Mouse (Mus musculus): Measurements from ENCODE around the gene Cacna2d3.
A peak's percentile ranks its signal among the peaks of the same experiment; 100 is the strongest.

Gene Cacna2d3

GRCm38 (mm10) chr14:29721488-29722385 is at the start of gene Cacna2d3:
Gene Cacna2d3, minus strand, starts transcription at chr14:29721864.
- peak; percentile 16 for DNase-seq

GRCm38 (mm10) chr14:29769486-29769885 is 47.8 kb upstream of the Cacna2d3 start:
- DNase-seq: no peak

DNA sequence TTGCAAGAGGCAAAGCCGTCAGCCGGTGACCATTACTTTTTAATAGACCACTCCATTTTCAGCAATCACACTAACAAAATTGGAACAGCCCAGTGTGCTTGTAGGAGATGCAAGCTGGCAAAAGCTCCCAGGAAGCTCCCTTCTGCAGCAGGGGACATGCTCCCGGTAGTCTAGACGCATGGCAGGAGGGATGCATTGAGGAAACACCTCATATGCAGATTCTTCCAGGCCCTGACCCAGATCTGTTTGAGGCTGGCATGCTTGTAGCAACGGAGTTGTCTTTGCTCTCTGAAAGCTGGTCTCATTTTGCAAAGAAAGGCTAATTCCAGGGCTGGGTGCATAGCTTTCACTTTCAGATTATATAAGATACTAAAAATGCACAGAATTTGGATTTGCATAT is 31.2 kb upstream of the Cacna2d3 start:
- no peak for DNase-seq

- DNase-seq: no peak
These were observed 17.1 kb upstream of the Cacna2d3 start for GRCm38 (mm10) chr14:29738751-29739150.

- no peak for DNase-seq
These were observed 8.6 kb upstream of the Cacna2d3 start for GRCm38 (mm10) chr14:29730256-29730655.

DNA sequence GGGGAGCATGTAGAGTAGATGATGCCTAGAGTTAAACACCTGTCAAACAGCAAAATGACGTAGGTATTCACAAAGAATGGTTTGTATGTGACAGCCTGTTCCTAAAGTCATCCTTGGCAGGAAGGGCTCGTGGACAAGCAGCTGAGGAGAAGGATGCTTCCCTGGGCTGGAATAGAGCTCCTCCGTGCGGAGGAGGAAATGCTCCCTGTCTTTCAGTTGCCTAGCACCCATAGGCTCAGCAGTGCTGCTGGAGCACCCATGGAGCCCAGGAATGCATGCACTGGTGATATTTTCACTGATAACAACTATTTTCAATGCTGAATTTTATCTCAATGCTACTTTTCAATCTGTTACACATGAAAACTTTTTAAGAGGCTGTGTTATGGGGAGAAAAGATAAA is 7.3 kb upstream of the Cacna2d3 start:
- DNase-seq: no peak

GRCm38 (mm10) chr14:29727596-29727995 is 5.9 kb upstream of the Cacna2d3 start:
- no peak for DNase-seq

DNA sequence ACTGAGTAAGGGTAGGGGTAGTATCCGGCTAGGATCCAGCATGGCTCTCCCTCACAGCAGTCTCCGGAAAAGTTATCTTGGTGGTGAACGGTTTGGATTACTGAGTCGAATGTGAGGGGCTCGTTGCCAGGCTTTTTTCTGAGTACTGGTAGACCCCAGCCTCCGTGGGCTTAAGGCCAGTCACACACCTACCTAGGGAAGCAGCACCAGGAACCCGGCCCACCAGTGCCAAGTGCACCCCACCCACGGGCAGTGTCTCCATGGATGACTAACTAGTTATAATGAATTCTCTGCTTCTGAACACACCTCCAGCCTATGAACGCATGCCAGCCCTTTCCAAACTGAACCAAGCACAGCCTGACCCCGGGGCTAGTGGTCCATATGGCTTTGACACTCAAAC is 1.6 kb upstream of the Cacna2d3 start:
- DNase-seq: no peak

GRCm38 (mm10) chr14:29722386-29723221 is 940 bp upstream of the Cacna2d3 start:
- DNase-seq: no peak

GRCm38 (mm10) chr14:29721131-29721487 is 555 bp downstream of the Cacna2d3 start:
- DNase-seq: no peak

DNA sequence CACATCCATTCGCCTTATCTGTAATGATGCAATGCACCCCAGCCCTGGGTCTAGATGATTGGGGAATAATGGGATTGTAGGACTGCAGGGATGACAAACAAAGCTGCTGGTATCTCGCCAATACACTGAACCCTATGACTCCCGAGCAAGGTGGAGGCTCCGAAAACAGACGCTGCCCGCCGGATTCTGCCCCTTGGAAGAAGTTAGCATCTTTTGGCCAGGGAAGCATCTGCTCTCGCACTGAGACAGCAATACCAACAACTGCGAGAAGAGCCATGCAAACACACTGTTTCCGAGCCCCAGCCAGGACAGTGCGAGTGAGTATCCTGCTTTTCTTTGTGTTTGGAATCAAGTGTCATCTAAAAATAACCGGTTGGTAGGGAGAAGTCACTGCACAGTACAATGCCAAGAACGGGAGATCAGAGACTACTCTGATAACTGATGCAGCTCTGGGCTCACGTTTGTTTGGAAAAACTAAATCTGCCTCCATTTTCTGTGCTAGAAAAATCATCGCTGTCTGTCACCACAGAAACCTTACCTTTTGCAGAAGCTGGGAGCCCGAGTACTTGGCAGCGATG is 1.2 kb downstream of the Cacna2d3 start:
- DNase-seq: no peak

GRCm38 (mm10) chr14:29712621-29713020 is 9.0 kb downstream of the Cacna2d3 start:
- no peak for DNase-seq

DNA sequence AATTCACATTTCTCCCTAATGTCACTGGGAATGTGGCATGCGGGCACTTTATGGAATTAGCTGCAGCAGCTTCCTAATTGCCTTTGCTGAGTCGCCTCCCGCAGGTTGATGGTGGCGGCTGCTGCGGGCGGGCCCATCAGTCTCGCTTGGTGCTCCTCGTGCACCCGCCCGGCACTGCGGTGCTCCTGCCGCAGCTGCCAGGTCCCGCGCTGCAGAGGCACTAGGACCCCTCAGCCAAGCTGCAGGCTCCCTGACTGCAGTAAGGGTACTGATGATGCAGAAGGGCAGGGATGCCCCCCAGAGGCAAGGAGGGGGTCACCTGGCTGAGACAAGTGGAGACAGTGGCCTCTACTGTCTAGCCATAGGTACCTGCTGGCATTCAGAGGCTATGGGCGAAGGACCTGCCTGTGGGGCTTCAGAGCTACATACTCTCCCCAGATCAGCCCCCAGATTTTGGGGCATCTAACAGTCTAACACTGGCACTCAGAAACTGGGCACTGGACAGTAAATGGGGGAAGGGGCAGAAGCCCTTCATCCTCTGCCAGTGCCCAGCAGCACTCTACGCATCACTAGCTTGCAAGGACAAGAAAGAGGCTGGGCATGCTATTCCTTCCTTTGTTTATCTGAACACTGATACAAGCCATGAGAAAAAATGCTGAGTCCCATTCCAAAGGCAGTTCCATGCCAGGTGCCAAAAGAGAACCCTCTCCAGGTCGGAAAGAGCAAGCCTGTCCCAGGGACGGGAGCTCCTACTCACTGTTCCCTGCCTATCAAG is 13.9 kb downstream of the Cacna2d3 start:
- no peak for DNase-seq

DNA sequence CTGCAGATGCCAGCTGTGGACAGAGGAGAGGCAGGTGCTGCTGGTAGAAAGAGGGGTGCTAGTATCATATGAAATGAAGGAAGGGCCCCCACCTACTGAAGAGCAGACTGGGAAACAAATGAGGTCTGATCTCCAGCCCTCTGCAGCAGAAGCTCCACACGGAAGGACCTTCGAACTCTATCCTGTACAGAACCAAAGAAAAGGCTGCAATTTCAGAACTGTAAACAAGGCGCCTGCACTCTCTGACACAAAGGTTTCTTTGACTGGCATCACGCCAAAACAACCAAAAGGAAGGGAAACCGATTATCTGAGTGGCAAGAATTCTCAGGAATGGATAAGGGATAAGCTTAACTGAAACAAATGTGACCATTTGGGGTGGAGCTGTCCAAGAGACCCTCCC is 18.9 kb downstream of the Cacna2d3 start:
- DNase-seq: no peak

DNA sequence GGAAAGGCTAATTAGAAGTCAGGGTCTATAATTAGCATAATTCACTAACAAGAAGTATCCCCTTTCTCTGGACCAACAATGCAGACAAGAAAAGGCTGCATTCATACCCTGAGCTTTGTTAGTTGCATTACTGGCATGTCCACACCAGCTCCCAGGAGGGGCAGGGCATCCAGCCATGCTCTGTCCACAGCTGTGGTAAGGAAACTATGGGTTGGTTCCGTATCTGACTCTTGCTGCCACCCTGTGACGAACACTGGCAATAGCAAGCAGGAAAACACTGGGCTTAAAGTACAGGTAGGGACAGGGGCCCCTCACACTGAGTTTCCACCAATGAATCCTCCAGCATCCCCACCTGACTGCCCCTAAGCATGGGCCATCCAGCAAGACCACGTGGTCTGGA is 25.5 kb downstream of the Cacna2d3 start:
- peak; percentile 14 for DNase-seq

DNA sequence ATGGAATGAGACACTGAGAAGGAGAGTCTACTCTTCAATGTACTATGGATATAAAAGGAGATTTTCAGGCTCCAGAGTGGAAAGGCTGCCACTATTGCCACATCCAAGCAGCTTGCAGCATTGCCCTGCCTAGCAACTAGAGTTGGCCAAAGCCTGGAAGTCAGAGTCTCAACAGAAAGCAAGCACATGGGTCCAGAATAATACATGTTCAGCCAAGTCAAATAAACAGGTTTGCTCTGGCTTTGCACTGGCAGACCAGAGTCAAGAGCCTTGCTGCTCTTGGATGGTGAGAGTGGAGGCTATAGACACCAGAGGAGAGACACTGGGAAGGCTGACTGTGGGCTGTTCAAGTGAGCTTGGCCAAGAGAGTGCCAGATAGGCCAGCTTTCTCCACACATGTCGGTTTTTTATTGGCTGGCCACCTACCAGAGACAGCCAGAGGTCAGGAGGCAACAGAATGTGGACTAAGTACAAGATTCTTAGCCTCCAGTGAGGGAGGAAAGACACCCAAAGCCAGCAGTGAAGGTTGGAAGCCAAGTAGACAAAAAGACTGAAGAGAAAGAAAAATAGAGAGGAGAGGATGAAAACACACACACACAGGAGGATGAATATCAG is 49.1 kb downstream of the Cacna2d3 start:
- DNase-seq: no peak

DNA sequence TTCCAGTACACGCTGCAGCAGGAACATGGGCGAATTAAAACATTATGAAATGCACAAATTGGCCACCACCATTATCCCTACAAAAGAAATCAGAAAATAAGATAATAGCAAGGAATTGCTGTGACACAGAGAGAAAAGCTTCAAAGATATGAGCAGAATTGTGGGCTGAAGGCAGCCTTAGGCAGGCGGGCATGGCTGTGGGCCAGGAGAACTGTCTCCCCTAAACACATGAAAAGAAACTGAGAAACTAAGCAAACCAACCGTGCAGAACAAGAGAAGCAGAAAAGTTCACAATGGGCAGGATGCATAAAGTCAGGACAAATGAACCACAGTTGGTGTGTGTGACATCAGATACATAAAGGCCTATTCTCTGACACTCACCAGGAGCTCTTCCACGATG is 51.8 kb downstream of the Cacna2d3 start:
- DNase-seq: no peak

DNA sequence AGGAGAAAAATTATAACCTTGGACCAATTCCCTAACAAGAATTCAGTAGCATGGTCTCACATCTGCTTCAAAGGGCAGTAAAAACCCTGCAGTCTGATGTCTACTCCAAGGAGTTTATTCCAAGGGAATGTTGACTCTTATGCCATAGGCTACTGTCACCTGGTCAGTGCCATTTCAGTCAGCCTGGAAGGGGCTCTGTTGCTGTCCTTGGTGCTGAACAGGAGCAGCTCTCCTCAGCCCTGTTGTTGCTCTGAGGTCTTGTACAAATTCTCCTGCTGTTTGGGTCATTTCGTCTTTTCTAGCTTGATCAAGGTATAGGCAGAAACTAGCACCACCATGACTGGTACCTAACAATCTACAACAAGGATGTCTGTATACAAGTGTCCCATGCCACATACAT is 64.7 kb downstream of the Cacna2d3 start:
- DNase-seq: no peak

DNA sequence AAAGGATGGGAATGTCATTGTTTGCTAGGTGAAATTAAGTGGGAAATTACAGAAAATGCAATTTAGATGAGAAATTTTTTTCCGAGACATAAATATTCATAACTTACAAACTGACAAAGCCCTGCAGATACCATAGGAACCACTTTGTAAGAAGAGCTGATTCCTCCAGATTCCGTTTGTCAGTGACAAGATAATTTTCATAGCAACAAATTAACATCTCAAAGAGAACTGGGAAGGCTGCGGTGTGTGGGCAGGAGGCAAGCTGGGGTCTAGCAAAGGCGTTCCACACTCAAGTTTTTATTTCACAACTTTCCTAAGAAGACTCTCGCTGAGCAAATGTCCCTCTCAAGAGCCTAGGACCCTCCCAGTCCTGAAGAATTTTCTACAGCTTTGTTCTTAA is 71.1 kb downstream of the Cacna2d3 start:
- DNase-seq: no peak

DNA sequence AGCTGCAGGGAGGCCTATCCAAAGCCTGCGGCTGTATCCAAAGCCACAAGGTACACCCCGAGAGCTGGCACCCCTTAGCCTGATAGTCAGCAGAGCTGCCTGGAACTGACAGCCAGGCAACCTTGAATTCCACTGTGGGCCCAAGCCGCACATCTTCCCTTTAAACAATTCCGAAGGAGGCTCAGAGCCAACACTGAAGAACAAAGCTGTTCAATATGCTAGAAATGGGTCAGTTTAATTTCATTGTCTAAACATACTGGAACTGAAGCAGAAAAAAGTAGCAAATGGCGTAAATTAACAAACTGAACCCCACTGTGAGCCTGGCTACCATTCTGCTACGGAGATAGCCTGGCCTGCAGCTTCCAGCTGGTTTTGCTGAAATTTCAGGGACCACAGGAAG is 72.9 kb downstream of the Cacna2d3 start:
- DNase-seq: no peak

- DNase-seq: no peak
These were observed 76.2 kb downstream of the Cacna2d3 start for GRCm38 (mm10) chr14:29645421-29645820.

- DNase-seq: no peak
These were observed 78.4 kb downstream of the Cacna2d3 start for GRCm38 (mm10) chr14:29643217-29643616.
